Mouse (Mus musculus): ENCODE data around the gene Dnmt3c. TPM values are rescaled to one million over a fixed set of nuclear protein-coding genes. Genes with fewer than 3 reads are reported as not detected.

Dnmt3c gene
- total and polyA plus RNA-seq, 2 experiments from 2014 or later: not detected

DNA sequence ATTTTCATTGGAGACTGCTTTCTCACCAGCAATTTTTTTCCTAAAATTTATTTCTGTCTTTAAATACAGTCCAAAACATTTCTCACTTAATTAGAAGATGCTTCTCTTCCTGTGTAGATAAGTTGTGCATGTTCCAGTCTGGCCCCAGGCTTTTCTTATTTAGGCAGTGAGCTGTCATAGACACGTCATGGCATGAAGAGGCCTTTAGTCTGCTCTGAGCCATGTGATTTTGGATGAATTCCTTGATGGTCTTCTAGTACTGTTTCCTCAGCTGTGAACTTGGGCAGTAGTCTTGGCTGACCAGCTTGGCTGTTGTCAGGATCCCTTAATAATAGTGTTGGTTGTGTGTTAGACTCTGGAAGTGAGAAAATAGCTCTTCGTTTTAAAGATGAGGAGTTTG lies 53.9 kb downstream of the Dnmt3c start:
- Histone ChIP-seq H3K9ac (replicated peaks; ENCODE audit: low read length, poor library complexity, severe bottlenecking) (no peak overlapping the region), H3K9me3 (ENCODE audit: low read length) (no peaks in the 10 kb centered on the region), H3K4me2 (ENCODE audit: low read depth, low read length, poor library complexity, severe bottlenecking) (no peak overlapping the region), H3K27me3 (ENCODE audit: insufficient read depth, low read length) (no peaks in the 10 kb centered on the region), H3K36me3 (ENCODE audit: insufficient read depth, low read length) (peaks cover 8% of the 10 kb centered on the region), H3K4me3 (ENCODE audit: low read depth, low read length) (no peak overlapping the region), H3K27ac (ENCODE audit: low read depth, low read length) (0 out of 2 replicates have a peak overlapping the region, but pooled peaks have one; percentile 32), H3K4me1 (ENCODE audit: insufficient read depth, low read length) (no peaks in the 10 kb centered on the region)
- 75% methylated on average over 2 of the region's 2 CpGs for WGBS
- no peak for TF ChIP-seq CTCF (IDR thresholded peaks at IDR 0.05)
- ATAC-seq (ENCODE audit: low FRiP score) (no peak), DNase-seq (ENCODE audit: low spot score) (no peak)

DNA sequence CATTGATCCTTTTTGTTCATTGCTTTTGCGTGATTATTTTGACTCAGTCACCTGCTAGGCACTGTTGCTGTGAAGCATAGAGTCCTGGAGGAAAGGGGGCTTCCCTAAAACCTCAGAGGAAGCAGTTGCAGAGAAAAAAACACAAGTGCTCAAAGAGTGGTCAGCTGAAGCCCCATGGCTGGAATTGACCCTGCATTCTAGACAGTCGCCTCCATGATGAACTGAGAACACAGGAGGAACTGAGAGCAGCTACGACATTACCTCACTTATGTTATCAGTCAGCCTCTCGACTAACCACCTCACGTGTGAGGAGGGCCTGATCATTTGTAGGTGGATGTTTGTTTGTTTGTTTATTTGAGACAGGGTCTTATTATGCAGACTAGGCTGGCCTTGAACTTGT lies 65.7 kb downstream of the Dnmt3c start:
- ATAC-seq (ENCODE audit: low FRiP score) (no peak), DNase-seq (ENCODE audit: low spot score) (no peak)
- Histone ChIP-seq H3K9ac (replicated peaks; ENCODE audit: low read length, poor library complexity, severe bottlenecking) (no peak overlapping the region), H3K4me2 (ENCODE audit: low read depth, low read length, poor library complexity, severe bottlenecking) (no peak overlapping the region), H3K4me1 (ENCODE audit: insufficient read depth, low read length) (no peaks in the 10 kb centered on the region), H3K27ac (ENCODE audit: low read depth, low read length) (no peak overlapping the region), H3K36me3 (ENCODE audit: insufficient read depth, low read length) (peaks cover 63% of the 10 kb centered on the region), H3K4me3 (ENCODE audit: low read depth, low read length) (no peak overlapping the region), H3K9me3 (ENCODE audit: low read length) (no peaks in the 10 kb centered on the region), H3K27me3 (ENCODE audit: insufficient read depth, low read length) (no peaks in the 10 kb centered on the region)
- whole genome bisulfite sequencing: 93% methylated on average over 5 of the region's 5 CpGs
- TF ChIP-seq CTCF (IDR thresholded peaks at IDR 0.05): no peak

DNA sequence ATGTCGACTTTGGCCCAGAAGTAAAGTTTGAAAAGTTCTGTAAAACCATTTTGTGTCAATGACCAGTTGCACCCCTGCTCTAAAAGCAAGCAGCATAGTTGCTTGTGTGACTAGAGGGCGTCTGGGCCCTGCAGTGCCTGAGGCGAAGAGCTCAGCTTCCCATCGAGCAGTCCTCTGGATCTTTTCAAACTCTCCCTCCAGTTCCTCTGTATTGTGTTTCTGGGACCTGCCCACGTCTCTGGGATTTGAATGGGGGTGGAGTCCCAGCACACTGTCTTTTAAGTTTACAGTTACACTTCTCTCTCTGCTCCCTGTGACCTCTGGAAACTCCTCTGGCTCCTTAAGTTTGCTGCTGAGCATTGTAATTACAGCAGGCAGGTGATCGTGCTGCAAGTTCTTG lies 71.0 kb downstream of the Dnmt3c start:
- no peak overlapping the region for H3K27ac ChIP-seq (ENCODE audit: low read depth, low read length)
- WGBS: 66% methylated on average over 6 of the region's 6 CpGs
- no peak for ATAC-seq (ENCODE audit: low FRiP score)

DNA sequence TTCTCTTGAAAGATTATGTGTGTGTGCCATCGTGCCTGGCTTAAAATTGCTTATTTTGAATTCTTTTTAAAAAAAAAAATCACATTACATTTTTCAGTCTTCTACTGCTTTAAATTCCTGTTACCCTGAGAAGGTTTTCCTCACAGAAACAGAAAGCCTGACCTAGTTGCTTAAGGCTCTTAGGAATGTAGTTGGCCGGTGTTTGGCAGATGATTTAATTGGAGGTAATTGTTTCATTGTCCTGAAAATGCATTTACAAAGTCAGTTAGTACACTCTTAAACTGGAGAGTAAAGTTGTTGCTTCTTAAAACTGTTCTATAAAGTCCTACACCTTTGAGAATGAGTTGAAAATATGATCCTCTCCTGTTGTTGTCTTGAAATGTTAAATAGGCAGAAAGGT lies 72.4 kb downstream of the Dnmt3c start:
- DNase-seq (ENCODE audit: low spot score) (no peak), ATAC-seq (ENCODE audit: low FRiP score) (no peak)
- no peaks in the 10 kb centered on the region for H3K9me3 ChIP-seq (ENCODE audit: low read length)
- no peaks in the 10 kb centered on the region for H3K4me1 ChIP-seq (ENCODE audit: insufficient read depth, low read length)
- H3K27ac ChIP-seq (ENCODE audit: low read depth, low read length): no peak overlapping the region
- H3K36me3 ChIP-seq (ENCODE audit: insufficient read depth, low read length): peaks cover 32% of the 10 kb centered on the region
- H3K27me3 ChIP-seq (ENCODE audit: insufficient read depth, low read length): no peaks in the 10 kb centered on the region
- no peak for TF ChIP-seq CTCF (IDR thresholded peaks at IDR 0.05)
- 76% methylated on average over 2 of the region's 2 CpGs for WGBS
- no peak overlapping the region for H3K4me3 ChIP-seq (ENCODE audit: low read depth, low read length)
- H3K9ac ChIP-seq (replicated peaks; ENCODE audit: low read length, poor library complexity, severe bottlenecking): no peak overlapping the region
- no peak overlapping the region for H3K4me2 ChIP-seq (ENCODE audit: low read depth, low read length, poor library complexity, severe bottlenecking)

More for the DNA sequence above, 71.0 kb downstream of the Dnmt3c start:
- no peaks in the 10 kb centered on the region for H3K9me3 ChIP-seq (ENCODE audit: low read length)
- no peak for TF ChIP-seq CTCF (IDR thresholded peaks at IDR 0.05)
- no peak for DNase-seq (ENCODE audit: low spot score)
- no peaks in the 10 kb centered on the region for H3K27me3 ChIP-seq (ENCODE audit: insufficient read depth, low read length)
- peaks cover 37% of the 10 kb centered on the region for H3K36me3 ChIP-seq (ENCODE audit: insufficient read depth, low read length)
- H3K4me1 ChIP-seq (ENCODE audit: insufficient read depth, low read length): no peaks in the 10 kb centered on the region
- H3K4me3 ChIP-seq (ENCODE audit: low read depth, low read length): no peak overlapping the region
- H3K4me2 ChIP-seq (ENCODE audit: low read depth, low read length, poor library complexity, severe bottlenecking): no peak overlapping the region
- H3K9ac ChIP-seq (replicated peaks; ENCODE audit: low read length, poor library complexity, severe bottlenecking): no peak overlapping the region

DNA sequence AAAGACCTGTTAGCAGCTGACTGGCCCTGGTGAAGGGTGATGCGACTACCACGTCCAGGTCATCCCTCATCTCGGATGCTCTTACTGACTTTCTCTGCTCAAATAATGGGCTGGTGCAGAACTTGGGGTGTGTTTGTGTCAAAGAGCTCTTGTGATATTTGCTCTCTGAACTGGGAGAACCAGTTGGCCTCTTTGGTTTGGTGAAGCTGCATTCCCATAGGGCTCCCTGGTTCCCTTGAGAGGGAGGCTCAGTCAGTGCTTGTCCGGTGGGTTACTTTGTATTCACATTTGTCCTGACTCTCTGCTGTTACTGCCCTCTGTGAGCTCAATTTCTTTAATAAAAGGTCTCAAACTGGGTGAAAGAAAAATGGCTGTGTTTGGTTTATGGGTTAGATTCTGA lies 76.5 kb downstream of the Dnmt3c start:
- Histone ChIP-seq H3K4me2 (ENCODE audit: low read depth, low read length, poor library complexity, severe bottlenecking) (no peak overlapping the region), H3K4me3 (ENCODE audit: low read depth, low read length) (no peak overlapping the region), H3K9ac (replicated peaks; ENCODE audit: low read length, poor library complexity, severe bottlenecking) (no peak overlapping the region), H3K27me3 (ENCODE audit: insufficient read depth, low read length) (no peaks in the 10 kb centered on the region), H3K9me3 (ENCODE audit: low read length) (no peaks in the 10 kb centered on the region), H3K36me3 (ENCODE audit: insufficient read depth, low read length) (peaks cover 11% of the 10 kb centered on the region; the same call in 1 of the 2 replicates), H3K4me1 (ENCODE audit: insufficient read depth, low read length) (no peaks in the 10 kb centered on the region), H3K27ac (ENCODE audit: low read depth, low read length) (no peak overlapping the region)
- no peak for TF ChIP-seq CTCF (IDR thresholded peaks at IDR 0.05)
- no peak for DNase-seq (ENCODE audit: low spot score)
- no peak for ATAC-seq (ENCODE audit: low FRiP score)
- 96% methylated on average over 4 of the region's 4 CpGs for WGBS

DNA sequence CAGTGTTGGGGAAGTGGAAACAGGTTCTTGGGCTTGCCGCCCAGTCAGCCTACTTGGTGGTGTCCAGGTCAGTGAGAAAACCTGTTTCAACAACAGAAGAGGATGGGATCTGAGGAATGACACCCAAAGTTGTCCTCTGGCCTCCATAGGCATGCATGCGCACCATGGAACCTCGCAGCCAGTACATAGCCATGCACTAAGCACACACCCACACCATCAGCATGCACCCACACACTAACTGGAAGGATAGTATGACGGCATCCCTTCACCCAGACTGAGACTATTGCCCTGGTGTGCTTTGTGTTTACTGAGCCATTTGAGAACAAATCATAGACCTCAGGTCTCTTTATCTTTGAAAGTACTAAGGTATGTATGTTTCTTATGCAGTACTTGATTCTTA lies 79.0 kb downstream of the Dnmt3c start:
- Histone ChIP-seq H3K4me1 (ENCODE audit: insufficient read depth, low read length) (no peaks in the 10 kb centered on the region), H3K9ac (replicated peaks; ENCODE audit: low read length, poor library complexity, severe bottlenecking) (no peak overlapping the region), H3K9me3 (ENCODE audit: low read length) (no peaks in the 10 kb centered on the region), H3K27me3 (ENCODE audit: insufficient read depth, low read length) (no peaks in the 10 kb centered on the region), H3K36me3 (ENCODE audit: insufficient read depth, low read length) (peaks cover 8% of the 10 kb centered on the region; the same call in 1 of the 2 replicates), H3K4me3 (ENCODE audit: low read depth, low read length) (no peak overlapping the region), H3K27ac (ENCODE audit: low read depth, low read length) (no peak overlapping the region), H3K4me2 (ENCODE audit: low read depth, low read length, poor library complexity, severe bottlenecking) (no peak overlapping the region)
- no peak for ATAC-seq (ENCODE audit: low FRiP score)
- 97% methylated on average over 4 of the region's 4 CpGs for WGBS
- DNase-seq (ENCODE audit: low spot score): no peak
- TF ChIP-seq CTCF (IDR thresholded peaks at IDR 0.05): no peak
